ENCODE assay signal across 28 mouse cellular contexts in the genomic region with DNA sequence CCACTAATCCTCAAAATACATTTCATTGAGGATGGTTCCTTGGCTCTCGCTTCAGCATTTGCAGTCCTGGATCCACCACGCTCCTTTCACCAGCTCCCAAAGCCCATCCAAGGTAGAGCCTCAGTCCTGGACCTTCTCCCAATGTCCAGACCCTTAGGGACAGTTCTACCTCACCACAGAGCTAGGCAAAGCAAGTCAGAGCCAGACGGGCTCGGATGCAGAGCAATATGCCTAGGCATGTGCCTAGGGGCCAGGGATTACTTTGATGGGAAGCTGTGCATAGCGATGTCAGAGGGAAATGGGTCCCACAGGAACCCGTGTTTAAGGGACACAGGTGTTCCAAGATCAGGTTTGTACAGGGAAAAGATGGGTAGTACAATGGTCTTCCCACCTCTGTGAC. TPM values are rescaled to one million over a fixed set of nuclear protein-coding genes. Genes with fewer than 3 reads are reported as not detected.
DNase-seq lines count a peak whose midpoint lies in the region; ATAC-seq lines count a peak whose summit lies in the region.
"Had no signal": no experiment of that assay in that cellular context is flagged by ENCODE, and none has a peak within 500 bp of the region (broad histone marks: within the 10 kb centered on the region; RNA-seq: fewer than 3 reads in every experiment).

No protein-coding gene starts in this region.

- peaks cover 50% of the 10 kb centered on the region for H3K4me1 ChIP-seq in heart, embryonic 10.5 days
- H3K4me1 ChIP-seq in embryonic facial prominence, embryonic 10.5 days, result peaks cover 27% of the 10 kb centered on the region
- peaks cover 33% of the 10 kb centered on the region for H3K4me1 ChIP-seq in limb, embryonic 10.5 days
- peaks cover 14% of the 10 kb centered on the region for H3K4me1 ChIP-seq in kidney, embryonic 16.5 days (ENCODE audit: insufficient read depth, low read length)
- H3K4me1 ChIP-seq: forebrain, embryonic 15.5 days had no signal

- no peak overlapping the region for H3K4me2 ChIP-seq in kidney, embryonic 16.5 days (replicated peaks; ENCODE audit: low read depth, low read length)
- H3K4me2 ChIP-seq: embryonic facial prominence, embryonic 13.5 days; forebrain, embryonic 12.5 days; forebrain, embryonic 15.5 days; heart, embryonic 13.5 days; hindbrain, embryonic 13.5 days had no signal

- H3K27ac ChIP-seq in heart, embryonic 10.5 days, result peak overlapping the region; percentile 88
- peak overlapping the region; percentile 55; the same call in 1 of the 2 replicates for H3K27ac ChIP-seq in embryonic facial prominence, embryonic 10.5 days (replicated peaks)
- 0 out of 2 replicates have a peak overlapping the region, but pooled peaks have one; percentile 87 for H3K27ac ChIP-seq in limb, embryonic 10.5 days
- H3K27ac ChIP-seq in kidney, embryonic 16.5 days (ENCODE audit: low read length), result no peak overlapping the region
- H3K27ac ChIP-seq: embryonic facial prominence, embryonic 13.5 days; forebrain, embryonic 12.5 days; forebrain, embryonic 15.5 days; heart, embryonic 13.5 days; hindbrain, embryonic 10.5 days; hindbrain, embryonic 13.5 days had no signal

- no peaks in the 10 kb centered on the region for H3K36me3 ChIP-seq in heart, embryonic 10.5 days
- H3K36me3 ChIP-seq in embryonic facial prominence, embryonic 10.5 days (replicated peaks), result no peaks in the 10 kb centered on the region
- no peaks in the 10 kb centered on the region for H3K36me3 ChIP-seq in limb, embryonic 10.5 days
- H3K36me3 ChIP-seq in kidney, embryonic 16.5 days (ENCODE audit: insufficient read depth, low read length), result no peaks in the 10 kb centered on the region
- H3K36me3 ChIP-seq: embryonic facial prominence, embryonic 13.5 days; forebrain, embryonic 12.5 days; forebrain, embryonic 15.5 days; heart, embryonic 13.5 days; hindbrain, embryonic 10.5 days; hindbrain, embryonic 13.5 days had no signal

- no peak for DNase-seq in heart, embryonic 10.5 days (ENCODE audit: low spot score)
- DNase-seq in heart, postnatal 14 days, result no peak
- no peak for DNase-seq in embryonic facial prominence, embryonic 10.5 days (ENCODE audit: low spot score)
- DNase-seq in limb, embryonic 10.5 days (ENCODE audit: low spot score), result no peak
- no peak for DNase-seq in urinary bladder, postnatal 36 days (ENCODE audit: low spot score in 2 of 2)
- DNase-seq: adrenal gland, adult 2 months; adrenal gland, postnatal 14 days; cerebellum, adult 11 months; cerebellum, adult 2 months; cerebellum, adult 9-11 months; cerebellum, postnatal 25 days; gastrocnemius, postnatal 14 days; heart, adult 18-20 months; heart, postnatal 36 days had no signal

- no peak for ATAC-seq in kidney, embryonic 16.5 days (ENCODE audit: low FRiP score, low TSS enrichment)
- ATAC-seq: CD4-positive, CD25-positive, alpha-beta regulatory T cell, adult 4 months; forebrain, embryonic 15.5 days; hindbrain, embryonic 16.5 days had no signal

- 88% methylated on average over 6 of the region's 6 CpGs for WGBS in heart, embryonic 10.5 days
- WGBS in embryonic facial prominence, embryonic 10.5 days, result 85% methylated on average over 6 of the region's 6 CpGs
- WGBS in limb, embryonic 10.5 days, result 92% methylated on average over 6 of the region's 6 CpGs
- WGBS in kidney, embryonic 16.5 days, result 92% methylated on average over 6 of the region's 6 CpGs

- no peaks in the 10 kb centered on the region for H3K27me3 ChIP-seq in heart, embryonic 10.5 days (ENCODE audit: insufficient read depth, poor library complexity, severe bottlenecking)
- H3K27me3 ChIP-seq in embryonic facial prominence, embryonic 10.5 days (replicated peaks; ENCODE audit: low read depth, poor library complexity, severe bottlenecking), result no peaks in the 10 kb centered on the region
- no peaks in the 10 kb centered on the region for H3K27me3 ChIP-seq in limb, embryonic 10.5 days (ENCODE audit: low read depth, poor library complexity, severe bottlenecking)
- no peaks in the 10 kb centered on the region for H3K27me3 ChIP-seq in kidney, embryonic 16.5 days (ENCODE audit: insufficient read depth, low read length)
- H3K27me3 ChIP-seq: embryonic facial prominence, embryonic 13.5 days; forebrain, embryonic 12.5 days; forebrain, embryonic 15.5 days; heart, embryonic 13.5 days; hindbrain, embryonic 13.5 days had no signal

- H3K9ac ChIP-seq in kidney, embryonic 16.5 days (replicated peaks; ENCODE audit: low read length), result no peak overlapping the region
- H3K9ac ChIP-seq: embryonic facial prominence, embryonic 13.5 days; forebrain, embryonic 12.5 days; forebrain, embryonic 15.5 days; heart, embryonic 13.5 days; hindbrain, embryonic 13.5 days had no signal

- H3K9me3 ChIP-seq in heart, embryonic 10.5 days, result no peaks in the 10 kb centered on the region
- no peaks in the 10 kb centered on the region for H3K9me3 ChIP-seq in embryonic facial prominence, embryonic 10.5 days
- no peaks in the 10 kb centered on the region for H3K9me3 ChIP-seq in limb, embryonic 10.5 days (replicated peaks)
- H3K9me3 ChIP-seq in kidney, embryonic 16.5 days (ENCODE audit: low read length), result no peaks in the 10 kb centered on the region
- H3K9me3 ChIP-seq: embryonic facial prominence, embryonic 13.5 days; forebrain, embryonic 12.5 days; forebrain, embryonic 15.5 days; heart, embryonic 13.5 days; hindbrain, embryonic 10.5 days; hindbrain, embryonic 13.5 days had no signal

- no peak overlapping the region for H3K4me3 ChIP-seq in heart, embryonic 10.5 days
- no peak overlapping the region for H3K4me3 ChIP-seq in embryonic facial prominence, embryonic 10.5 days
- no peak overlapping the region for H3K4me3 ChIP-seq in limb, embryonic 10.5 days
- no peak overlapping the region for H3K4me3 ChIP-seq in kidney, embryonic 16.5 days (ENCODE audit: low read length)
- H3K4me3 ChIP-seq: embryonic facial prominence, embryonic 13.5 days; erythroblast, embryonic 14.5 days; forebrain, embryonic 12.5 days; forebrain, embryonic 15.5 days; heart, embryonic 13.5 days; hindbrain, embryonic 10.5 days; hindbrain, embryonic 13.5 days had no signal

- intact Hi-C loops in heart, postnatal 14 days (cut with DNase I), result no loop called here

RNA-seq across cellular contexts. Expression of a gene that starts 3.7 kb away (rescaled TPM):
- polyA plus RNA-seq in heart, embryonic 10.5 days (2016; fragmentation: Nextera tagmentation; extraction: Ambion mirVana), result 51.9 and 56.4 TPM in 2 replicates
- total RNA-seq in heart, postnatal 14 days (2021), result 1 to 10 TPM; 5.7 to 7.8 TPM
- 1.7 and 2.5 TPM in 2 replicates for polyA plus RNA-seq in embryonic facial prominence, embryonic 10.5 days (2016; fragmentation: Nextera tagmentation; extraction: Ambion mirVana)
- polyA plus RNA-seq in limb, embryonic 10.5 days (2016; fragmentation: Nextera tagmentation; extraction: Ambion mirVana), result 2.4 and 3.6 TPM in 2 replicates
- 11.9 and 12.0 TPM in 2 replicates for polyA plus RNA-seq in kidney, embryonic 16.5 days (2015; fragmentation: Nextera tagmentation; extraction: Ambion mirVana)
- total RNA-seq: MEL had no signal
- polyA plus RNA-seq: adrenal gland, adult 2 months; CD4-positive, CD25-positive, alpha-beta regulatory T cell, adult 4 months; erythroblast, embryonic 14.5 days had no signal

RNA-seq across cellular contexts. Expression of a gene that starts 10.7 kb away (rescaled TPM):
- 0.38 and 1.3 TPM in 2 replicates for polyA plus RNA-seq in heart, embryonic 10.5 days (2016; fragmentation: Nextera tagmentation; extraction: Ambion mirVana)
- not detected for total RNA-seq in heart, postnatal 14 days (2021)
- not detected in 2 replicates for polyA plus RNA-seq in embryonic facial prominence, embryonic 10.5 days (2016; fragmentation: Nextera tagmentation; extraction: Ambion mirVana)
- 0.25 TPM in 1 of 2 replicates, not detected in the other for polyA plus RNA-seq in limb, embryonic 10.5 days (2016; fragmentation: Nextera tagmentation; extraction: Ambion mirVana)
- polyA plus RNA-seq in kidney, embryonic 16.5 days (2015; fragmentation: Nextera tagmentation; extraction: Ambion mirVana), result 2.3 and 4.0 TPM in 2 replicates
- total RNA-seq: adrenal gland, adult 2 months; adrenal gland, postnatal 14 days; adrenal gland, postnatal 4 days; common myeloid progenitor, adult 5-6 weeks; gastrocnemius, postnatal 14 days; gastrocnemius, postnatal 4 days; heart, adult 18-20 months; heart, postnatal 36 days; MEL had no signal
- polyA plus RNA-seq: CD4-positive, CD25-positive, alpha-beta regulatory T cell, adult 4 months; cerebellum, adult 2 months; erythroblast, embryonic 14.5 days; forebrain, embryonic 12.5 days; forebrain, embryonic 15.5 days; hindbrain, embryonic 10.5 days; hindbrain, embryonic 13.5 days; hindbrain, embryonic 16.5 days had no signal

RNA-seq across cellular contexts. Expression of a gene that starts 15.3 kb away (rescaled TPM):
- polyA plus RNA-seq in heart, embryonic 10.5 days (2016; fragmentation: Nextera tagmentation; extraction: Ambion mirVana), result 32.0 and 36.9 TPM in 2 replicates
- 10 to 100 TPM; 63.5 to 77.2 TPM for total RNA-seq in heart, postnatal 14 days (2021)
- 20.9 and 21.4 TPM in 2 replicates for polyA plus RNA-seq in embryonic facial prominence, embryonic 10.5 days (2016; fragmentation: Nextera tagmentation; extraction: Ambion mirVana)
- polyA plus RNA-seq in limb, embryonic 10.5 days (2016; fragmentation: Nextera tagmentation; extraction: Ambion mirVana), result 28.7 and 31.1 TPM in 2 replicates
- 141 and 156 TPM in 2 replicates for polyA plus RNA-seq in kidney, embryonic 16.5 days (2015; fragmentation: Nextera tagmentation; extraction: Ambion mirVana)
- total RNA-seq: MEL had no signal

RNA-seq across cellular contexts. Expression of a gene that starts 53.3 kb away (rescaled TPM):
- polyA plus RNA-seq in heart, embryonic 10.5 days (2016; fragmentation: Nextera tagmentation; extraction: Ambion mirVana), result 9.5 and 10.4 TPM in 2 replicates
- 1 to 10 TPM; 1.2 to 1.4 TPM for total RNA-seq in heart, postnatal 14 days (2021)
- polyA plus RNA-seq in embryonic facial prominence, embryonic 10.5 days (2016; fragmentation: Nextera tagmentation; extraction: Ambion mirVana), result 1.4 and 1.6 TPM in 2 replicates
- polyA plus RNA-seq in limb, embryonic 10.5 days (2016; fragmentation: Nextera tagmentation; extraction: Ambion mirVana), result 1.6 and 1.7 TPM in 2 replicates
- 14.2 and 17.2 TPM in 2 replicates for polyA plus RNA-seq in kidney, embryonic 16.5 days (2015; fragmentation: Nextera tagmentation; extraction: Ambion mirVana)
- total RNA-seq: adrenal gland, adult 2 months; common myeloid progenitor, adult 5-6 weeks; MEL had no signal
- polyA plus RNA-seq: adrenal gland, adult 2 months; erythroblast, embryonic 14.5 days had no signal

RNA-seq across cellular contexts. Expression of a gene that starts 57.5 kb away (rescaled TPM):
- 293 and 402 TPM in 2 replicates for polyA plus RNA-seq in heart, embryonic 10.5 days (2016; fragmentation: Nextera tagmentation; extraction: Ambion mirVana)
- total RNA-seq in heart, postnatal 14 days (2021), result 100 to 1,000 TPM; 572 to 613 TPM
- 151 and 158 TPM in 2 replicates for polyA plus RNA-seq in embryonic facial prominence, embryonic 10.5 days (2016; fragmentation: Nextera tagmentation; extraction: Ambion mirVana)
- 121 and 132 TPM in 2 replicates for polyA plus RNA-seq in limb, embryonic 10.5 days (2016; fragmentation: Nextera tagmentation; extraction: Ambion mirVana)
- polyA plus RNA-seq in kidney, embryonic 16.5 days (2015; fragmentation: Nextera tagmentation; extraction: Ambion mirVana), result 398 and 453 TPM in 2 replicates
